Mouse (Mus musculus): ENCODE measurements at regions not wholly inside any gene's neighbourhood (a gene's known extent, or its start where the extent isn't known, plus 50 kb on each side); places are given as distances from the start of the nearest gene placed in this dataset.

GRCm38 (mm10) chr3:107826241-107826760 is 50.7 kb upstream of the Eps8l3 start:
- no peak for DNase-seq (ENCODE audit: low spot score in 2 of 2)

GRCm38 (mm10) chr3:107825468-107825867 is 51.6 kb upstream of the Eps8l3 start:
- DNase-seq (ENCODE audit: low spot score in 2 of 2) = peak in 1 of 2 experiments; percentile 47

- no peak for DNase-seq (ENCODE audit: low spot score in 2 of 2)
Measured at GRCm38 (mm10) chr3:107824378-107824777, 52.7 kb upstream of the Eps8l3 start.

GRCm38 (mm10) chr3:107823655-107824266 is 53.3 kb upstream of the Eps8l3 start:
- no peak for DNase-seq (ENCODE audit: low spot score in 2 of 2)

- no peak for DNase-seq (ENCODE audit: low spot score in 2 of 2)
Measured at GRCm38 (mm10) chr3:107823177-107823576, 53.9 kb upstream of the Eps8l3 start.

GRCm38 (mm10) chr3:107822499-107822898 is 54.5 kb upstream of the Eps8l3 start:
- DNase-seq (ENCODE audit: low spot score in 2 of 2) = no peak

- no peak for DNase-seq (ENCODE audit: low spot score in 2 of 2)
Measured at GRCm38 (mm10) chr3:107821952-107822351, 55.1 kb upstream of the Eps8l3 start.

GRCm38 (mm10) chr3:107819622-107820021 is 57.4 kb upstream of the Eps8l3 start:
- DNase-seq (ENCODE audit: low spot score in 2 of 2) = no peak

- no peak for DNase-seq (ENCODE audit: low spot score in 2 of 2)
Measured at GRCm38 (mm10) chr3:107818616-107819495, 58.2 kb upstream of the Eps8l3 start.

- DNase-seq (ENCODE audit: low spot score in 2 of 2) = no peak
Measured at GRCm38 (mm10) chr3:107816031-107816430, 55.8 kb upstream of the Csf1 start.

GRCm38 (mm10) chr3:107814280-107814679 is 54.0 kb upstream of the Csf1 start:
- DNase-seq (ENCODE audit: low spot score in 2 of 2) = no peak

- DNase-seq (ENCODE audit: low spot score in 2 of 2) = no peak
Measured at GRCm38 (mm10) chr3:107812885-107813284, 52.6 kb upstream of the Csf1 start.

- DNase-seq (ENCODE audit: low spot score in 2 of 2) = no peak
Measured at GRCm38 (mm10) chr3:107812341-107812740, 52.1 kb upstream of the Csf1 start.

- DNase-seq (ENCODE audit: low spot score in 2 of 2) = no peak
Measured at GRCm38 (mm10) chr3:107810452-107811050, 50.3 kb upstream of the Csf1 start.
